Mouse (Mus musculus) limb, embryonic 14.5 days (tissue): ENCODE measurements around the gene Gm20517. TPM values are rescaled to one million over a fixed set of nuclear protein-coding genes. Genes with fewer than 3 reads are reported as not detected.
"Not testable (repeated sequence)": the region's sequence is repeated elsewhere in the genome, so short reads cannot be mapped to it uniquely, and the experiment has no call there.

ENCODE experiments used
- ATAC-seq: fragments of 200-750 bp; cut with Nextera tagmentation; 2 replicates; pipeline ENCODE4 v1.8.0; 2017; ENCODE audit warnings: low read depth, moderate number of reproducible peaks, moderate TSS enrichment; ENCODE audit not compliant: low FRiP score
- DNase-seq: peaks from one replicate; pipeline ENCODE4 v3.0.0-alpha.2; 2015; ENCODE audit warnings: low spot score
- H3K27ac ChIP-seq: fragments of 300-500 bp; sonication (generic); replicated peaks from 2 replicates; pipeline ENCODE4 v1.5.1; 2014; ENCODE audit warnings: low read depth, mild to moderate bottlenecking, low read length, moderate library complexity, mixed read lengths
- H3K27me3 ChIP-seq: fragments of 300-500 bp; sonication (generic); 2 replicates; pipeline ENCODE4 v1.6.1; 2014; ENCODE audit warnings: low read length, mixed read lengths; ENCODE audit not compliant: control insufficient read depth, insufficient read depth
- H3K36me3 ChIP-seq: fragments of 300-500 bp; sonication (generic); 2 replicates; pipeline ENCODE4 v1.6.1; 2014; ENCODE audit warnings: mild to moderate bottlenecking, low read length, moderate library complexity, mixed read lengths; ENCODE audit not compliant: control insufficient read depth, insufficient read depth
- H3K4me1 ChIP-seq: fragments of 300-500 bp; sonication (generic); 2 replicates; pipeline ENCODE4 v1.6.1; 2014; ENCODE audit warnings: antibody characterized with exemption, low read length, mixed read lengths; ENCODE audit not compliant: control insufficient read depth, insufficient read depth
- H3K4me2 ChIP-seq: fragments of 300-500 bp; sonication (generic); replicated peaks from 2 replicates; pipeline ENCODE4 v1.6.1; 2014; ENCODE audit warnings: low read depth, mild to moderate bottlenecking, low read length, moderate library complexity; ENCODE audit not compliant: severe bottlenecking
- H3K4me3 ChIP-seq: fragments of 300-500 bp; sonication (generic); replicated peaks from 2 replicates; pipeline ENCODE4 v1.5.1; 2014; ENCODE audit warnings: low read length
- H3K9ac ChIP-seq: fragments of 300-500 bp; sonication (generic); 2 replicates; pipeline ENCODE4 v1.6.1; 2014; ENCODE audit warnings: mild to moderate bottlenecking, low read depth, low read length, moderate library complexity; ENCODE audit not compliant: severe bottlenecking
- H3K9me3 ChIP-seq: fragments of 300-500 bp; sonication (generic); 2 replicates; pipeline ENCODE4 v1.6.1; 2016; ENCODE audit warnings: low read length; ENCODE audit not compliant: control insufficient read depth
- POLR2A ChIP-seq: fragments of 200-500 bp; IDR thresholded peaks from 2 replicates; pipeline ENCODE4 v1.8.0; 2012; ENCODE audit warnings: inconsistent platforms, mild to moderate bottlenecking, moderate library complexity, borderline replicate concordance; ENCODE audit not compliant: insufficient read depth, insufficient read length; ENCODE audit errors: extremely low read depth
- WGBS: fragments of 180-500 bp; shearing (Covaris S2); extraction: QIAGEN DNeasy Blood & Tissue Kit; methylation state at CpG from one replicate; pipeline ENCODE4 v1.1.7; 2014; 5-methylcytosine and 5-hydroxymethylcytosine counted together
- polyA plus RNA-seq, 2 experiments: library from polyadenylated mRNA; depleted of rRNA in 1 of 2; stranded (reverse) in 1 of 2; unstranded in 1 of 2; fragments of >200 nt; fragmentation: Nextera tagmentation in 1 of 2; extraction: Ambion mirVana in 1 of 2; gene quantifications; 2 replicates each; pipeline versions ENCODE4 v1.2.1 to v1.2.3; 2012 to 2014

The Gm20517 gene
- polyA plus RNA-seq, 2 experiments: 1.3 to 1.4 TPM

DNA sequence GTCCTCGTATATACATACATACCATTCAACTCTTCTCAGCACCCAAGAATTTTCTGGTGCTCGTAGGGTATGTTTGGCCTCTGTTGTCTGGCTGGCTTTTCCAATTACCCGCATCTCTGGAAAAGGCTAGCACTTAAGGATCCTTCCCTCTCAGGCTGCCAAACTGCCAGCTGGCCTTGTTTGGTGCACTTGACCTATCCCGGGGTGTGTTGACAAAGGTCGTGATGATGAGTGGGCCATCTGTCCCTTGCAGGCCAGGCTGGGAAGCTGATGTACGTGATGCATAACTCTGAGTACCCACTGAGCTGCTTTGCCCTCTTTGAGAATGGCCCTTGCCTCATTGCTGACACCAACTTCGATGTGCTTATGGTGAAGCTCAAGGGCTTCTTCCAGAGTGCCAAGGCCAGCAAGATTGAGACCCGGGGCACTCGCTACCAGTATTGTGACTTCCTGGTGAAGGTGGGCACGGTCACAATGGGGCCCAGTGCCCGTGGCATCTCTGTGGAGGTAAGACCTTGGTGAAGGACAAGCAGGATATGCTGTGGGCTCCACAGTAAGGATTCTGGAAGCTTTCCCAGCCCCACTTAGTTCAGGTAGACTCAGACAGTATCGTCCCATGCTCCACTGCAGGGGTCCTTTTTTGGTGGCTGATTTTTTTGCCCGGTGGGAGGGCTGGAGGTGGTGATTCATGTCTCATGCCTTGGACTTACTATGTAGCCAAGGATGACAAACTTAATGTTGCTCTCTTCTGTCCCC, 7.3 kb downstream of the Gm20517 start:
- TF ChIP-seq POLR2A: no peak
- ATAC-seq (no peak), DNase-seq (no peak)
- 91% methylated on average over 13 of the region's 13 CpGs for WGBS
- no peak overlapping the region for H3K4me3 ChIP-seq
- H3K27me3 ChIP-seq: no peaks in the 10 kb centered on the region
- no peak overlapping the region for H3K27ac ChIP-seq
- H3K9me3 ChIP-seq: no peaks in the 10 kb centered on the region
- no peak overlapping the region for H3K9ac ChIP-seq
- H3K36me3 ChIP-seq: peaks cover 70% of the 10 kb centered on the region
- no peak overlapping the region for H3K4me2 ChIP-seq
- H3K4me1 ChIP-seq: no peaks in the 10 kb centered on the region

DNA sequence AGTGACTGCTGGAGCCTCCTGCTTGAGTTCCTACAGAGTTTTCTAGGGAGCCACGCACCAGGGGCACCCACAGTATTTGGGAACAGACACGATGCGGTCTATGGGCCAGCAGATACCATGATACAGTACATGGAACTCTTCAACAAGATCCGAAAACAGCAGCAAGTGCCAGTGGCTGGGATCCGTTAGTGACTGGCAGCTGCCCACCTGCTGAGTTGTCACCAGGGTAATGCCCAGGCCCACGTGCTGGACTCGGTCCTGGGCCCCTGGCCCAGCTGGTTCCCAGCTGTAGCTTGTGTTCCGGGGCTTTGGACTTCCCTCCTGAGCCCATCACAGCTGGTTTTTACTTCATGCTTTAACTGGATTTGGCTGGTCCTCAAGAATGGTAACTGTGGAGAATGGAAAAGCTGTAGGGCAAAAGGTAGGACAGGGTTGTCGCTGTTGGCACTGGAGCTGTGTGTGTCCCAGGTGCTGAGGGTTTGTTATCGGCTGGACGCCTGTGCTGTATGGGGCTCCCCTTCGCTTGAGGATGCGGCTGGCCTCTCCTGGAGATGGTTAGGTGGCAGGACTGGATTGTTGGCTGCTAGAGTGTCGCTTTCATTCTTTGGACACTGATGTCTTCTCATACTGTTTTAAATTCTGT, 11.6 kb downstream of the Gm20517 start:
- TF ChIP-seq POLR2A: no peak
- no peak overlapping the region for H3K9ac ChIP-seq
- H3K4me3 ChIP-seq: no peak overlapping the region
- WGBS: 87% methylated on average over 14 of the region's 14 CpGs
- H3K4me2 ChIP-seq: no peak overlapping the region
- peak; percentile 47; the same call in 1 of the 2 replicates for ATAC-seq
- no peaks in the 10 kb centered on the region for H3K27me3 ChIP-seq
- H3K36me3 ChIP-seq: peaks cover 56% of the 10 kb centered on the region
- no peak overlapping the region for H3K27ac ChIP-seq
- DNase-seq: no peak
- H3K4me1 ChIP-seq: no peaks in the 10 kb centered on the region
- H3K9me3 ChIP-seq: no peaks in the 10 kb centered on the region

DNA sequence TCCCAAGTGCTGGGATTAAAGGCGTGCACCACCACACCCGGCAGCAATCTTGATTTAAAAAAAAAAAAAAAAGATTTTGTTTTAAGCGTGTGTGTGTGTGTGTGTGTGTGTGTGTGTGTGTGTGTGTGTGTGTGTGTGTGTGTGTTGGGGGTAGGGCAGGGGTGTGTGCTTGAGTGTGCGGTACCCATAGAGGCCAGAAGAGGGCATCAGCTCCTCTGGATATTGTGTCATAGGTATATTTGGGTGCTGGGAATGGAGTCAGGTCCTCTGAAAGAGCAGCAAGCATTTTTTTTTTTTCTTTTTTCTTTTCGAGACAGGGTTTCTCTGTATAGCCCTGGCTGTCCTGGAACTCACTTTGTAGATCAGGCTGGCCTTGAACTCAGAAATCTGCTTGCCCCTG, 13.2 kb downstream of the Gm20517 start:
- H3K27me3 ChIP-seq, DNase-seq, H3K4me2 ChIP-seq, H3K9ac ChIP-seq, H3K9me3 ChIP-seq, H3K4me1 ChIP-seq, H3K27ac ChIP-seq, ATAC-seq, H3K4me3 ChIP-seq: not testable (repeated sequence)
- H3K36me3 ChIP-seq: peaks cover 46% of the 10 kb centered on the region
- 100% methylated on average over 3 of the region's 5 CpGs for WGBS

DNA sequence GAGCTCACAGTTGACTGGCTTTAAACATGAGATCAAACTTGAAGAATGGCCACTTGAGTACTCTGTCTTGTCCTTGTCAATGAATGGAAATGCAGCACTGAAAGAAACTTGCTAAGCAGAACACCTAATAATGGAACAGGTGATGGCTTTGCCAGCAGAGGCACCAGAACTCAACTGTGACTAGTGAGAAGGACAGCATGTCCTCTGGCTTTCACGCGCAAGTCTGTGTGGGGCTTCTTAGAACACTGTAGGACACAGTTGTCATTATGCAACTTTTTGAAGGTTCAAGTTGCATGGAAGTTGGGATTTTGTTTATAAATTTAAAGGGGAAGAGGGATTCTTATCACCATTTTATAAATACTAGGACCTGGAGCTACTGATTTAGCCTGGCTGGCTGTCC, 13.7 kb downstream of the Gm20517 start:
- 92% methylated on average over 2 of the region's 2 CpGs for WGBS
- no peak for DNase-seq
- peaks cover 46% of the 10 kb centered on the region for H3K36me3 ChIP-seq

DNA sequence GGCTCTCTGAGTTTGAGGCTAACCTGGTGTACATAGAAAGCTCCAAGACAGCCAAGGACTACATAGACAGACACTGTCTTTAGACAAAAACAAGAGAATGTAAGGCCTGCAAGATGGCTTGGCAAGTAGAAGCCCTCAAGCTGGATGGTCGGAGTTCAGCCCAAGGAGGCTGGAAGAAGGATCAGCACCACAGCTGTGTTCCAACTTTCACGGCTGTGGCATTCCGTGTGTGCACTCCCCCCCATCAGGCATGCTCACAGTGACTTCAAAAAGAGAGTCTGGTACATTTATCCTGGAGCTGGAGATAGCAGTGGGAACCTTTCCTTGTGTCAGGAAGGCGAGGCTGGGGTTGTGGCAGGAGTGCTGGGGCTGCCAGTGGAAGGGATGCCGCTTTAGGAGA, 14.6 kb downstream of the Gm20517 start:
- no peak for ATAC-seq
- TF ChIP-seq POLR2A: no peak
- no peak overlapping the region for H3K4me3 ChIP-seq
- peaks cover 6% of the 10 kb centered on the region for H3K4me1 ChIP-seq
- no peaks in the 10 kb centered on the region for H3K27me3 ChIP-seq
- H3K27ac ChIP-seq: no peak overlapping the region
- WGBS: 88% methylated on average over 5 of the region's 5 CpGs
- H3K9ac ChIP-seq: no peak overlapping the region
- no peaks in the 10 kb centered on the region for H3K9me3 ChIP-seq
- H3K4me2 ChIP-seq: no peak overlapping the region
- no peak for DNase-seq
- H3K36me3 ChIP-seq: peaks cover 43% of the 10 kb centered on the region

More for the DNA sequence above, 13.7 kb downstream of the Gm20517 start:
- Histone ChIP-seq H3K27ac (no peak overlapping the region), H3K9me3 (no peaks in the 10 kb centered on the region), H3K4me3 (no peak overlapping the region), H3K9ac (no peak overlapping the region), H3K4me1 (no peaks in the 10 kb centered on the region), H3K4me2 (no peak overlapping the region), H3K27me3 (no peaks in the 10 kb centered on the region)
- no peak for ATAC-seq
- no peak for TF ChIP-seq POLR2A
